Mouse (Mus musculus) fat pad, adult 2 months (tissue): ENCODE results near the gene Olfm2.
"Not testable (repeated sequence)": the region's sequence is repeated elsewhere in the genome, so short reads cannot be mapped to it uniquely, and the experiment has no call there.

Experiments
- DNase-seq: peaks from one replicate; pipeline ENCODE4 v3.0.0-alpha.2; 2011; ENCODE audit warnings: low read depth, low spot score; ENCODE audit errors: extremely low read depth

Olfm2 gene

GRCm38 (mm10) chr9:20657546-20657945 is 88.6 kb downstream of the Olfm2 start:
- DNase-seq = no peak

GRCm38 (mm10) chr9:20653859-20654258 is 92.3 kb downstream of the Olfm2 start:
- no peak for DNase-seq

- no peak for DNase-seq
Measured at GRCm38 (mm10) chr9:20652260-20652658, 93.9 kb downstream of the Olfm2 start.

DNA sequence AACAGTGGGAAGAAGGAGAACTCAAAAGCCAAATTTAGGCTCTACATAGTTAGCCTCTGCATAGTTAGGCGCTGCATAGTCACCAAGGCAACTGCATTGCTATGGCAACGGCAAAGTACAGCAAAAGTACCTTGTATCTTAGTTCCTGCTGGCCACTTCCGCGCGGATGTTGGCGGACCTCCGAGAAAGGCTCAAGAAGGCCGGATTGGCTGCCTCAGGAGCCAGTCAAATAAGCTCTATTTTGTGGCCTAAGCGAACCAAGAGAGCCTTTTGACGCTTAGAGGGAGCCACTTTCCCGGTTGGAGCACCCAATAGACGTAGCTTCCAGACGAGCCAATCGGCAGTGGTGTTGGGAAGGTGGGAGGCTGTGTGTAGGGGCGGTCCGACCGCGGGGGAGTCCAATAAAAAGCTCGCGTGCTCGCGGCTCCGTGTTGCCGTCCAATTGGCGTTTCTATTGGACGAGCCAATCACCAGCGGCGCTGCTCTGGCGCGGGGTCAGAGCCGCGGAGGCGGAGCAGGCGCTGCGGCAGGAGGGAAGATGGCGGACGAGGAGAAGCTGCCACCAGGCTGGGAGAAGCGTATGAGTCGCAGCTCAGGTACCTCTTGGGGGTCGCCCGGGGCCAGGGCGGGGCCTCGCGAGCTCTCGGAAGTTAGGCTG is 94.4 kb downstream of the Olfm2 start, which contains the start of gene Pin1:
Gene Pin1, plus strand, starts transcription at position 494 of the 658 bp plus-strand sequence.
- peak; percentile 97 for DNase-seq

- no peak for DNase-seq
Measured at GRCm38 (mm10) chr9:20645121-20645520, 101.0 kb downstream of the Olfm2 start.

GRCm38 (mm10) chr9:20644360-20645081 is 101.6 kb downstream of the Olfm2 start, which contains the start of gene Fbxl12:
Gene Fbxl12, minus strand, starts transcription at chr9:20644767.
- no peak for DNase-seq

DNA sequence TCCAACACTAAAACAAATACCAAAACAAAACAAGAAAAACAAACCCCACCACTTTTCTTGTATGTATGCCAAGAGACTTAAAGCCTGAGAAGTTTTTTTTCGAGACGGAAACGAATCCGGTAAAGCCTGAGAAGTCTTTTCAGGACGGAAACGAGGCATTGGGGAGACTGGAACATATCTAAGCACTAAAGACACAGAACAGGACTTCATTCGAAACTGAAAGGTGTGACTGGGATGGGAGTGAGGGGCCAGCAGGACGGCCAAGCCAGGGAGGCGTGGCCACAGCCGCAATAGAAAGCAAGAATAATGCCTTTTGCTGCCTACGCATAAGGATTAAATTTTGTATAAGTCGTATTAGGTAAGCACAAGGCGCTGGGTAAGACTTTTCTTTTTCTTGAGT is 102.4 kb downstream of the Olfm2 start:
- DNase-seq = no peak

DNA sequence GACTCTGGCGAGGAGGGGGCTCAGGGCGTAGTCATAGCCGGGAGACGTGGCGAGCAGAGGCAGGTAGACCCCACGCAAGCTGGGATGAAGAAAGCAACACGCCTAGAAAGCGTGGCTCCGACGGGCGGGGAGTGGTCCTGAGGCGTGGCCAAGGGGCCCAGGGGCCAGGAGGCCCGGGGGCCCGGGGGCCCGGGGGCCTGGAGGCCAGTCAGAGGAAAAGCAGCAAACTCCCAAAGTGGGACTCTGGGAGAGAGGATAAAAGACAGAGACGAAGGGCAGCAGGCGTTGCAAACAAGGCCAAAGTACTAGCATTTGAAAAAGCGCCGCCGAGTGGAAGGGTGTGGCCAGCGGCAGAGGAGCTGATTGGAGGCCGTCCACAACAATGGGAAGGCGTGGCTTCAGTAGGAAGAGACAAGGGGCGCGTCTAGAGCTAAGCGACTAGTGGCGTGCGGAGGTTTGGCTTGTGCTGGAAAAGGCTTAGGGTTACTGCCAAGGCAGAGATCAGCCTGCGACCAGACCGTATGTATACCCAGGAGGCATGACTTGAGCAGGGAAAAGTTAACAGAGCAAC is 103.2 kb downstream of the Olfm2 start:
- peak; percentile 54 for DNase-seq

DNA sequence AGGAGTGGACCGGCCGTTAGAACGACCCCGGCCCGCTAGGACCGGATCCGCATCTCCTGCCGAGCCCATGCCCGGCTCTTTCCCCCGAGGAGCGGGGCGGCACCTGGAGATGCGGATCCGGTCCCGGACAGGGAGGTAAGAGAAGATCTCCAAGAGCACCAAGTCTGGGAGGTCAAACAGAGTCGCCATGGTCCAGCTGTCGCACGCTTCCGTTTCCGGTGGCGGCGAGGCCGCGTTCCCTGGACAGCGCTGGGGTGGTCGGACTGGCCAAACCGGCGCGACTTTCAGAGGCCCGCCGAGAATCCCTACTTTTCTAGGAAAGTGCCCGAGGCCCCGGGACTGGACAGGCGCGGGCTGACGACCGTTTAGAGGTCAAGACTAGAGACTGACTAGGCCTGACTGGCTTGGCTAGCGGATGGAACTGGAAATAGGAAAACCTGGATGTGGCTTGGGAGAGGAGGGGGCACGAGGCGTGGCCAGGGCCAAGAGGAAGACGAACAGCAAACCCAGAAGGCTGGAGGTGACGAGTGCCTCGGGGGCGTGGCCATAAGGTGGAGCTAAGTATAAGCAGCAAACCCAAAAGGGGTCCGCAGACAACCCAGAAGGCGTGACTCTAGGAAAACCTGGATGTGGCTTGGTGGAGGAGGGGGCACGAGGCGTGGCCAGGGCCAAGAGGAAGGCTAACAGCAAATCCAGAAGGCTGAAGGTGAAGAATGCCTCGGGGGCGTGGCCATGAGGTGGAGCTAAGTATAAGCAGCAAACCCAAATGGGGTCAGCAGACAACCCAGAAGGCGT is 103.9 kb downstream of the Olfm2 start, which contains the start of gene Ubl5:
Gene Ubl5, plus strand, starts transcription at position 778 of the 795 bp plus-strand sequence.
- DNase-seq = no peak

GRCm38 (mm10) chr9:20641501-20641900 is 104.6 kb downstream of the Olfm2 start:
- no peak for DNase-seq

- no peak for DNase-seq
Measured at GRCm38 (mm10) chr9:20639486-20639885, 106.7 kb downstream of the Olfm2 start.

- no peak for DNase-seq
Measured at GRCm38 (mm10) chr9:20638552-20638951, 107.6 kb downstream of the Olfm2 start.

DNA sequence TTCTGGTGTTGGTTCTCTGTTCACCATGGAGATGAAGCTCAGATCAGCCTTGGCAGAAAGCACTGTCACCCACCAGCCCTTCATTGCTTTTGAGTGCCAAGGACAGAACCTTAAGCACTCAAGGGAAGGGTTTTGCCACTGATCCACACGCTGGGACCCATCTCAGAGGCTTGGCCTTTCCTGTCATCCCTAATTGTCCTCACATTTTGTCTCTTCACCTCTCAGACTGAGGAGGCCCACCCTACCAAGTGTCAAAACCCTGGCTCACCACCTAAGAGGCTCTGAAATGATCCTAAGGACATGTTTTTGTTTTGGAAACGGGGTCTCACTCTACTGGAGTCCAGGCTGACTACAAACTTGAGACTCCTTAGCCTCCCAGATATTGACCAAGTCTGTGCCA is 109.4 kb downstream of the Olfm2 start:
- DNase-seq = no peak

- DNase-seq = no peak
Measured at GRCm38 (mm10) chr9:20636256-20636655, 109.9 kb downstream of the Olfm2 start.

- not testable (repeated sequence) for DNase-seq
Measured at GRCm38 (mm10) chr9:20635676-20636075, 110.5 kb downstream of the Olfm2 start.

DNA sequence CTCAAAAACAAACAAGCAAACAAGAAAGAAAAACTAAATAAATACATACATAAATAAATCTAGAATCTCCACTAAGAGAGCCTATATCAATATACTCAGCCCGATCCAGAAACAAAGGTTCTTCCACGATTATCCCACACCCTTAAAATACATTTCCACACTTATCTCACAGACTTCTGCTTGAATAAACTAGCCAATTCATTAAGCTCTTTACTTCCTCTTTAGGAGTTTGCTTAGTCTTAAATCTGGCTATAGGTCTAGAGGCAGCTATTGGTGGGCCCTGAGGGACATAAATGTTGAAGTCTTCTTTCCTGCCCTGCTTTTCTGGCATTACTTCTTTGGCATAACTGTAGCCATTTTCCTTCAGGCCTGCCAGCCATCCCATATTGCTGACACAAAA is 114.8 kb downstream of the Olfm2 start:
- no peak for DNase-seq
